Mouse (Mus musculus): ENCODE results near the gene Dpp8. TPM values are rescaled to one million over a fixed set of nuclear protein-coding genes. Genes with fewer than 3 reads are reported as not detected.

Dpp8 gene
- polyA plus RNA-seq (2015; fragmentation: Illumina TruSeq; extraction: RNeasy Lipid Tissue Mini Kit (QIAGEN cat#74804); ENCODE audit: insufficient read depth, low replicate concordance): 120 TPM

GRCm38 (mm10) chr9:65032269-65033108, at the start of gene Dpp8:
Gene Dpp8, plus strand, starts transcription at chr9:65032414.

GRCm38 (mm10) chr9:65020991-65021886, 11.0 kb upstream of the Dpp8 start, which contains the start of gene Hacd3:
Gene Hacd3, minus strand, starts transcription at chr9:65021693.

GRCm38 (mm10) chr9:65100991-65101685, 68.9 kb downstream of the Dpp8 start, which contains the start of gene Igdcc4:
Gene Igdcc4, plus strand, starts transcription at chr9:65101486.

Other genes starting within 250 kb of the Dpp8 start
- 83.5 TPM for gene Dennd4a, start 221.1 kb upstream of the Dpp8 start, polyA plus RNA-seq (2015; fragmentation: Illumina TruSeq; extraction: RNeasy Lipid Tissue Mini Kit (QIAGEN cat#74804); ENCODE audit: insufficient read depth, low replicate concordance)
- gene Slc24a1, start 80.8 kb upstream of the Dpp8 start, polyA plus RNA-seq (2015; fragmentation: Illumina TruSeq; extraction: RNeasy Lipid Tissue Mini Kit (QIAGEN cat#74804); ENCODE audit: insufficient read depth, low replicate concordance): 0.04 TPM
- gene Ints14, start 71.5 kb upstream of the Dpp8 start, polyA plus RNA-seq (2015; fragmentation: Illumina TruSeq; extraction: RNeasy Lipid Tissue Mini Kit (QIAGEN cat#74804); ENCODE audit: insufficient read depth, low replicate concordance): 30.2 TPM
- 58.6 TPM for gene Hacd3, start 10.7 kb upstream of the Dpp8 start, polyA plus RNA-seq (2015; fragmentation: Illumina TruSeq; extraction: RNeasy Lipid Tissue Mini Kit (QIAGEN cat#74804); ENCODE audit: insufficient read depth, low replicate concordance)
- 1.4 TPM for gene Igdcc4, start 69.1 kb downstream of the Dpp8 start, polyA plus RNA-seq (2015; fragmentation: Illumina TruSeq; extraction: RNeasy Lipid Tissue Mini Kit (QIAGEN cat#74804); ENCODE audit: insufficient read depth, low replicate concordance)
- gene Igdcc3, start 108.8 kb downstream of the Dpp8 start, polyA plus RNA-seq (2015; fragmentation: Illumina TruSeq; extraction: RNeasy Lipid Tissue Mini Kit (QIAGEN cat#74804); ENCODE audit: insufficient read depth, low replicate concordance): not detected
- 6.8 TPM for gene Parp16, start 162.9 kb downstream of the Dpp8 start, polyA plus RNA-seq (2015; fragmentation: Illumina TruSeq; extraction: RNeasy Lipid Tissue Mini Kit (QIAGEN cat#74804); ENCODE audit: insufficient read depth, low replicate concordance)
- gene Cilp, start 232.8 kb downstream of the Dpp8 start, polyA plus RNA-seq (2015; fragmentation: Illumina TruSeq; extraction: RNeasy Lipid Tissue Mini Kit (QIAGEN cat#74804); ENCODE audit: insufficient read depth, low replicate concordance): 10.2 TPM